Mouse (Mus musculus) layer of hippocampus, adult 11-12 months (tissue): Measurements from ENCODE around the gene Rfng.
"Not testable (repeated sequence)": the region's sequence is repeated elsewhere in the genome, so short reads cannot be mapped to it uniquely, and the experiment has no call there.

Experiments
- DNase-seq: peaks from one replicate; pipeline ENCODE4 v3.0.0; 2022; ENCODE audit warnings: low spot score

Rfng gene

DNA sequence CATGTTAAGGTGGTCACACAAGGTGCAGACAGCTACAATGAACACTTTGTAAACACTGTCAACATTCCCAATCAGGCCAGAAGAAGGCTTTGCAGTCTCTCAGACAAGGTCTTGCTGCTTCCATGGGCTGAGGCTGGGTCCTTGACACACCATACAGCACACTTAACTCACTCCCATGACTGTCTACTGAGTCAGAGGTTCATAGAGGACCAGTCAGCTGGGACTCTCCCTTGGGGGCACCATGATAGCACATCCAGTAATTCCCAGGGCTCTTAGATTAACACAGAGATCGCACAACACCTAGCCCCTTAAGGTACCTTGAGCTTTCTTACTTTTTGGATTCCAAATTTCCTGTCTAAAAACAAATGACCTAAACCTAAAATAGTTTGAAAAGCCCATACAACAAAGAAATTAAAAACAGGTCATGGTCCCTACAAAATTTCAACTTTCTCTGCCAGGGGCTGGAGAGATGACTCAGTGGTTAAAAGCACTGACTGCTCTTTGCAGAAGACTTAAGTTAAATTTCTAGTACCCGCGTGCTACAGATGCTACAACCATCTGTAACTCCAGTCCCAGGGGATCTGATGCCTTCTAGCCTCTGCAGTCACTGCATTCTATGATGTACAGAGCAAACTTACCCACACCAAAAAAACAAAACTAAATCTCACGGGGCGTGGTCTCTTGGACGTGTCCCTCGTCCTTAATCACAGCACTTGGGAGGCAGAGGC lies 10.4 kb downstream of the Rfng start:
- DNase-seq, result no peak

DNA sequence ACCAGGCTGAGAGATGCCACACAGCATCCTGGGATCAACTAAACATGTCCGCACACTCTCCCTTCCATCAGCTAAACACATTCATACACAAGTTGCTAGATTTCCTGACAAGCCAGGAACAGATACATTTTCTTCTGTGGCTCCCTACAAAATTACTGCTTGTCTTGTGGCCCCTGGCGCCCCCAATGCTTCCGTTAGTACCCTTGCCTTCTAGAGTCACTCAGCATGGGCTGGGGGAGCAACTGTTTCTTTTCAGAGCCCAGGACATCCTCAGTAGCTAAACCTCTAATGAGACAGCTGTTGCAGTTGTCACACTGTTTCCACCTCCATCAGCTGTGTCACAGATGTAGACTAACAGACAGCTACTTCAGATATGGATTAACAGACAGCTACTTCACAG lies 11.3 kb downstream of the Rfng start:
- no peak for DNase-seq

DNA sequence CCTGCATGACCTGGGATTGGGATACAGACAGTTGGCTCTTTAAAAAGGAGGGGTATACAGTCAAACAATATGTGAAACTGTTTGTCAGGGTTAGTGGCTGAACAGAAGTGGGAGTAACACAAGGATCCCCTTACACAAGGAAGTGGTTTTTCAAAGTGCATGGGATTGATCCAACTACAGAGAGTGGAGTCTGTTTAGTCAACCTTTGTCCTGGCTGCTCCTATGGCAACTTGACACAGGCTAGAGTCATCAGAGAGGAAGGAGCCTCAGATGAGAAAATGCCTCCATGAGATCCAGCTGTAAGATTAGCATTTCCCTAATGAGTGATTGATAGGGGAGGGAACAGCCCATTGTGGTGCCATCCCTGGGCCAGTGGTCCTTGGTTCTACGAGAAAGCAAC lies 15.8 kb downstream of the Rfng start:
- no peak for DNase-seq

DNA sequence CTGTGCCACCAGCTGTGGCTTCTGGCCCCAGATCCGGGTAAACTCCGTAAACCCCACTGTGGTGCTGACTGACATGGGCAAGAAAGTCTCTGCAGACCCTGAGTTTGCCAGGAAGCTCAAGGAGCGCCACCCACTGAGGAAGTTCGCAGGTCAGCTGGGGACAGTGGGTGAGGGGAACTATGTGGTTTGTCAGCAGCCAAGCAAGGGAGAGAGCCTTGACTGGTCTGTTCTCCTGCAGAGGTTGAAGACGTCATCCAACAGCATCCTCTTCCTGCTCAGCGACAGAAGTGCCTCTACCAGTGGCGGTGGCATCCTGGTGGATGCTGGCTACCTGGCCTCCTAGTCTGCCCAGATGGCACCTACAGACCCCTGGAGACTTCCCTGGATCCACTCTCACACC lies 17.0 kb downstream of the Rfng start:
- not testable (repeated sequence) for DNase-seq

DNA sequence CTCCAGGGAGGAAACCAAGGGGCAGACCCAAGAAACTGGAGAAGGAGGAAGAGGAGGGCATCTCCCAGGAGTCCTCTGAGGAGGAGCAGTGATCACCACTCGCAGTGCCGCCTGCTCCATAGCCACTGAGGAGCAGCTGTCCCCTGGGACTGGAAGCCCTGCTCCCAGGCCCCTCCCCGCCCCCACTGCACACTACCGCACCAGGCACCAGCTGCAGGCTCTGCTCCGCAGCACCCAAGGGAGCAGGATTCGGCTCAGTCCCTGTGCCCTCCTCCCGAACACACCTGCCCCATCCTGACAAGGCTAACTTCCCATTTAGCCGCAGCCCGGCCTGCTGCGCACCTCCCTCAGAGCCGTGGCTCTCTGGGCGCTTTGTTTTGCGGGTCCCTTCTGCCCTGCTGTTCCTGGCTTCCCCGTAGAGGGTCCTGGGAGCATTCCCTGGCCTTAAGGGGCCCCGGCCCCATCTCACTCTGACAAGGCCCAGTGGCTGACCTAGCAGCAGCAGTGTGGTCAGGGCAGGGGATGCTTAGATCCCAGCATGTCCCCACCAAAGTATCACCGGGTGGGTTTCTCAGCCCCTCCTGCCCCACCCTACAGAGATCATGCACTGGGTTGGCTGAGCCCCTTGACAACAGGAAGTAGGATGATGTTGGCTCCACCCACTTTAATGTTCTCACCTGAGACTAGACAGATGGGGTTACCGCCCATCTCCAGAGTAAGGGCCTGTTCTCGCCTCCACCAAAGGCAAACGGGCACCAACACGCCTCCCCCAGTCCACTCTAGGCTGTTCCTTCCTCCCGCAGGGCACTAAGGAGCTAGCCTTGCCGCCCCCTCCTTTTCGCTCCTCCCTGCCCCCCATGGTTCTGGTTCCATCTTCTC lies 20.6 kb downstream of the Rfng start:
- not testable (repeated sequence) for DNase-seq

DNA sequence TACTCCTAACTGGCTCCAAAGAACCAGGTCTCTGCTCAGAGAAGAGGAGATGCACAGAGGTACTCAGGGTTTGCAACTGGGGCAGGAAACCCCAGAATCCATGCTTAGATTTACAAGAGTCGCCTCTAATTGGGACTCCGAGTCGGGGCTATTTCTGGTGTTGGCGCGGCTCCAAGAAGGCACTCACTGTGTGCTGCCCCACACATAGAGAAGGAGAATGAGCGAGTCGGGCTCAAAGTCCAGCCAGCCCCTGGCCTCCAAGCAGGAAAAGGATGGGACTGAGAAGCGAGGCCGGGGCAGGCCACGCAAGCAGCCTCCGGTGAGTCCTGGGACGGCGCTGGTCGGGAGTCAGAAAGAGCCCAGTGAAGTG lies 21.4 kb downstream of the Rfng start, which contains the start of gene Hmga1b:
Hmga1b (plus strand) TSS at position 123 of the 370 bp plus-strand sequence.
- not testable (repeated sequence) for DNase-seq

DNA sequence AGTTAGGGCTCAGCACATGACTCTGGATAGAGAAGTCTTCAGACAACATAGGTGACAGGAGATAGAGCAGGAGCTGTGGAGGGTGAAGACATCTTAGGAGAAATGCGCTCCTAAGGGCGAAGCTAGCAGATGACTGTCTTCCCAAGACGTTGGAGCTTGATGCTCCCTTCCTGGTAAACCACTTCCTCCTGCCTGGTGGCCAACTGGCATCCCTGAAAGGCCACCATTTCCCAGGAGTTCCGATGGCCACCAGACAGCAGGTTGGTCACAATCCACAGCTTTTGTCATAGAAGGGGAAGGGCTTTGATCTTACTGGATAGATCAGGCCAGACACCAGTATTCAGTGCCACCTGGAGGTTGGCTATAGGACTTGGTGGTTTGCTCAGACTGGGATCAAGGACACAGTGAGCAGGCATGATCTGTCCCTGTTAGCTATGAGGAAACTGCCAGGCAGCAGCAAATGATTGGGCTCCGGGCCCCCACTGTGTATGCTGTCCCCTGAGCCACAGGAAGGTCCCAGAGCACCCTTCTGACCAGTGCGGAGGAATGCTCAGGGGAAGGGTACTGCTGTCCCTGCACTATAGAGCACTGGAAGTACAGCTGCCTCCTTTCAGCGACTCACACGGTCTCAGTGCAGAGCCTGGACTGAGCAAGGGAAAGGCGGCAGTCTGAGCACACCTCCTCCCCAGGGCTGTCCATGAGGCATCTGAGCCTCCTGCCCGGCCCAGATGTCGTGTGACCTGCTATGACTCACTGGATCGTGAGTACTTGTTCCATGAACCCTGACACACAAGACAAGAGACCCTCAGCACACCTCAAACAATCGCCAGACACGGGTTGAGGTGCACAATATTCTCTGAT lies 22.0 kb downstream of the Rfng start:
- DNase-seq, result no peak

DNA sequence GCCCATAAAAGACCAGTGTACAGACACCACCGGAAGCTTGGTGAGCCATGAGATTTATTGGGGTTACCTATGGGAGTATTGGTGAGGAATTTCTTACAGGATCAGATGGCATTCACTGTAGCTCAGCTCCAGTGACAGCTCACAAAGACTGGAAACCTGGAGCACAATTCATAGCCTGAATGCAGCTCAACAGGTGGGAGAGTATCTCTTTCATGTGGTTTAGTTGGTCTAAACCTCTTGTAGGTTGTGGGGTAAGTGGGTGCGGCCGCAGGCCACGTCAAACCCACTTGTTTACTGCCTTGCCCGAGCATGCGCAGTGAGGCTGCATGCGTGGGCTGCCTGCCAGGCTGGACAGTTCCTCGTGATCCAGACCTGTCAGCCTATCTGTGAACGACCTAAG lies 23.8 kb downstream of the Rfng start:
- DNase-seq, result no peak

DNA sequence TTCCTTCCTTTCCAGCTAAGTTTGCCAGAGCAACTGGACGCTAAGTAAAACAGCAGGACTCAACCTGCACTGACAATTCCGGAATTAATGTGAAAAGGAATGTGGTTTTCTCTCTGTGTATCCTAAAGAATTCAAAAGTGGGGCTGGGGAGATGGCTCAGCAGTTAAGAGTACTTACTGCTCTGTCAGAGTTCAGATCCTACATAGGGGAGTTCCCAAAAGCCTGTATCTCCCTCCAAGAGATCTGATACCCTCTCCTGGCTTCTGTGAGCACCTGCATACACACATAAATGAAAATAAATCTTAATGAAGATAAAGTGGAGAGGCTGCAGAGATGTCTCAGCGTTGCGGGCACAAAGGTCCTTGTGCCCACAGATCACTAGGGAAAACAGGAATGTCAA lies 32.4 kb downstream of the Rfng start:
- DNase-seq, result no peak

DNA sequence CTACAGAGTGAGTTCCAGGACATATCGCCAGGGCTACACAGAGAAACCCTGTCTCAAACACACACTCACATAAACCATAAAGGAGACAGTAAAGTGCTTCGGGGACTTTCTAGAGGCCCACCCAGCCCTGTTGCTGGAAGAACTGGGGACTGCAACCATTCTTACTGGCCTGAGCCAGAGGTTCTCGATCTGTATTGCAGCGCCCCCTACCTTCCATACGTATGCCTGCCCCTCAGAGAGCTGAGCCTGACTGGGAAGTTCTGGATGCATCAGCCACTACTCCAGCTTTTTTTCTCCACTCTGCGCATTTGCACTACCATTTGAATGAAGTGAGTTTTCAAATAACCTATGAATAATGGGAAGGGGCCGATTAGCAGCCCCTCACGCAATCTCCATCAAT lies 34.6 kb downstream of the Rfng start:
- no peak for DNase-seq

DNA sequence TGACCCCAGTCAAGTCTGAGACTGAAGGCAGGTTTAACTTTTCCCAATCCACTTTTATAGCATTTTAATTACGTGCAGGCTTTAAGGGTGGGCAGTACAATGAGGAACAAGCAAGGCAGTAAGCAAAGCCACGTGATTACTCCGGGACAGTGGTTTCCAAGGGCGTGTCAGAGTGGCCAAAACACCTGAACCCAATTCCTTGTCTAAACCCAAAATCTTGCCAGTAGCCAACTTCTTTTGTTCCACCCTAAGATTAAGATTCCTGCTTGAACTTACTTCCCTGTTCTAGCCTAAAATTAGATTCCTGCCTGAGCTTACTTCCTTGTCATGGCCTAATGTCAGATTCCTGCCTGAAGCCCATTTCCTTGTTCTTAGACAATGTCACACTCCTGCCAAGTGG lies 36.0 kb downstream of the Rfng start:
- DNase-seq, result no peak

DNA sequence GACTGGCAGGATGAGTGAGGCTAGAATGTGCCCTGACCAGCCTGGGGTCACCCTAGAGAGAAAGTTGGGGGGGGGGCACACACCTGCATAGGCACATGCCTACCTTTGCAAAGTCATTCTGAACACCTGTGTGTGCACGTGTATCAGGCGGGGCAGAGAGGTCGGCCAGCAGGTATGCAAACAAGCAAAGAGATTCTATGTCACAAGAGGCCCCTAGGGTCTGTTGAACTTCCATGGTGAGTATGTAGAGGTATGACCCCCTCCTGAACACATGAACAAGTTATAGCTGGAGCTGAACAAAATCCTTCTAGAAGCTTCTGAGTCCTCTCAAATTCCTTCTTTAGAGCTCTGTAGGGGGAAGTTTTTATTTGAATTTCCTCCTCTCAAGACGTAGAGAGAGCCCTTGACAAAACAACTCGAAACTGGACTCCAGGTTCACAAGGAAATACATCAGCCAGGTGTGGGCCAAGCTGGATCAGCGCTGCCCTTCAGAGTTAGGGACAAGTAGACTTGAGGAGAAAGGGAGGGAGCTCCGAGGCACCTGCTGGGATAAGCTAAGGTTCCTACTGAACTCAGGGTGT lies 39.8 kb downstream of the Rfng start:
- DNase-seq, result no peak

DNA sequence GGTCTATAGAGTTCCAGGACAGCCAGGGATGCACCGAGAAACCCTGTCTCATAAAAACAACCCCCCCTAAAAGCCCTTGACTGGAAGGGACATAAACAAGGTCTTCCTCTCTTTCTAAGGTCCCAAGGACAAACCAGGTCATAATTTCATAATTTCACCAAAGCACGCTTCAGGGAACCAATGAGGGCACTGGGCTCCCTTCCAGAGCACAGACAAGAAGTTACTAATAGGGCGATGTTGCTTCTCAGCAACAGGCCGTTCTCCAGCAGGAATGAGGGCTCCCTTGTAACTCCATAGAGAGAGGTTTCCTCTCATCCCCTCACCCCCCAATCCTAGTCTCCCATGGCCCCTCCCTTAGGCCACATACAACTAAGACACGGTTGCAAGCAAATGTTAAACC lies 43.0 kb downstream of the Rfng start:
- DNase-seq, result no peak

DNA sequence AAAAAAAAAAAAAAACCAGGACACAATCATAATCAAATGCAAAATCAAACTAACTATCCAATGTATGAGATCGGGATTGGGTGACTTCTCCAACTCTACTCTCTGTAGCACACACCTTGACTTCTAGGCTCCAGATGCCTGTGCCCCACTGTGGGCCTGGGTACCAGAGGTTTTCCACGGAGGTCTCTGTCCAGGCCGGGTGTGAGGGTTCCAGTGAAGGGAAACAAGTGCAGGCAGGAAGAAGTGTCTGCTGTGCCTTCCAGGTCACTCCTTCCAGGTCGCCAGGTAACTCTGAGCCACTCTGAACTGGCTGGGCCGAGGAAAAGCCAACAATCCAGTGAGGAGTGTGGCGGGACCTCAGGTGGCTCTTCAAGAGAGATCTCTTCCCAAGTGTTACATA lies 47.6 kb downstream of the Rfng start:
- no peak for DNase-seq

DNA sequence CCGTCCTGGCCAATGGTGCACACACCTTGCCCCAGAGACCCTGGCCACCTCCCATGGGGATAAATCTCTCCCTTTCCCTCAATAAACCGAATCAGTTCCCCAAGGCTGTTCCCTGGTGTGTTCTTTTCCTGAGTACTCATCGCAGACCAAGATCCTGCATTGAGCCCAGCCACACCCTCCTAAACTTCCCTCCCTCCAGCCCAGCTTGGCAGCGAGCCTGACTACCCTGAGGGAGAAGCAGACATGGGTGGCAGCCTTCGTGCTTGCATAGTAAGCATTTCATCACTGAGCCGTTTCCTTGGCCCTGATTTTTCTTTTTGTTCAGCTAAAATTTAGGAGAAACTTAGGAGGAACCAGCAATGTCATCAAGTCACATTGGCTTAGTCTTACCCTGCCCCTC lies 50.5 kb downstream of the Rfng start:
- DNase-seq, result no peak

DNA sequence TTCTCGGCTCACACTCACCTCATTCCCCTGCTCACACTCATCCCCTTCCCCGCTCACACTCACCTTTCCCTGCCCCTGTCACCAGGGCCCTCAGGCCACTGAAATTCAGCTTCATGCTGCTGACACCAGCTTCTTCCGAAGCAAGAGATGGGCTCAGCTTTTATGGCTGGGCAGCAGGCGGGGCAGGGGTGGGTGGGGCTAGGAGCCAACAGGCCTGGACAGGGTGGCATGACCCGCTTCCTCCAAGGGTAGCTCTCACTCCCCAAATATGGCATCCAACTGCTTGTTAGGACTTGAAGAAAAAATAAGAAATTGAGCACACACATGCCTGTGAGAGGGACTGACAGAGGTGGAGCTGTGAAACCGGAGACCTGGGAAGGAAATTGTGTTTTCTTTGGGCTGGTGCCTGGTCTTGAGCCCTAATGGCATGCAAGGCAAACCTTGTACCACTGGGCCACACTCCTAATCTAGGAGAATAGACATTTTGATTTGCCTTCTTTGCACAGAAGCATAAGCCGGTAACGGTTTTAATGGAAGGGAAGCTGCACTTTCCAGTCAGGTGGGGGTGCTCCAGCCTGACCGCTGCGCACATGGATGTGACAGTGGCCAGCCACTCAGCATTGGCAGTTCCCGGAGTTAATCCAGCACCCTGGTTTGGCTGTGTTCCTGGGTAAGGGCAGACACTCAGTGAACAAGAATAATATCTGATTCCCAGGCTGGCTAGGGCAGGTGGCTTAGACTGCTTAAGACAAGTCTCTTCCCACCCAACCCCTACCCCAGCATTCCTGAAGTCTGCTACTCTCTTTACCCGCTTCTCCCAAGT lies 51.9 kb downstream of the Rfng start, which contains the start of gene Cbr2:
Cbr2 (minus strand) TSS at position 257 of the 823 bp plus-strand sequence.
- no peak for DNase-seq

DNA sequence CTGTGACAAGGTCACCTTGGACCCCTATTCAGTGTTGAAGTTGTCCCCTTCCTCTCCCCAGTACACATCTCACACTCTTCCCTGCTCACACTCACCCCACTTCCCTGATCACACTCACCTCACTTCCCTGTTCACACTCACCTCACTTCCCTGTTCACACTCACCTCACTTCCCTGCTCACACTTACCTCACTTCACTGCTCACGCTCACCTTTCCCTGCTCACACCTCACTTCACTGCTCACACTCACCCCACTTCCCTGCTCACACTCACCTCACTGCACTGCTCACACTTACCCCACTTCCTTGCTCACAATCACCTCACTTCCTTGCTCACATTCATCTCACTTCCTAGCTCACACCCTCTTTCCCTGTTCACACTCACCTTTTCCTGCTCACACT lies 52.6 kb downstream of the Rfng start:
- DNase-seq, result no peak
